Mouse (Mus musculus) adrenal gland, adult 18-20 months (tissue): ENCODE data around the gene Sars2. TPM values are rescaled to one million over a fixed set of nuclear protein-coding genes. Genes with fewer than 3 reads are reported as not detected.

Experiments
- DNase-seq, 2 experiments: peaks; one replicate each; pipeline ENCODE4 v3.0.0; 2021 to 2022; ENCODE audit warnings: low spot score in 2 of 2
- total RNA-seq, 2 experiments: library from RNA; stranded (reverse); gene quantifications; 1 replicate in 1 of 2; 2 replicates in 1 of 2; pipeline ENCODE4 v1.2.3; 2021

Gene Sars2
- total RNA-seq, 2 experiments from 2014 or later: 15.6 to 17.2 TPM

- no peak for DNase-seq
Observed at GRCm38 (mm10) chr7:28802846-28803588, 61.2 kb downstream of the Sars2 start.

Other genes with a start within 250 kb of the Sars2 start
- not detected for gene Ifnl2, start 231.5 kb upstream of the Sars2 start, total RNA-seq
- gene Ifnl3, start 219.2 kb upstream of the Sars2 start, total RNA-seq: not detected
- not detected for gene Sycn, start 201.1 kb upstream of the Sars2 start, total RNA-seq
- not detected for gene Nccrp1, start 194.7 kb upstream of the Sars2 start, total RNA-seq
- 10 to 100 TPM; 67.9 to 72.7 TPM for gene Samd4b, start 143.8 kb upstream of the Sars2 start, total RNA-seq
- gene Pak4, start 143.8 kb upstream of the Sars2 start, total RNA-seq: 10 to 100 TPM; 21.4 to 25.2 TPM
- not detected for gene Acp7, start 110.7 kb upstream of the Sars2 start, total RNA-seq
- 1 to 10 TPM; 1.8 TPM for gene Fbxo27, start 49.1 kb upstream of the Sars2 start, total RNA-seq
- 1 to 10 TPM; 2.4 to 2.8 TPM for gene Fbxo17, start 25.2 kb upstream of the Sars2 start, total RNA-seq
- 10 to 100 TPM; 72.4 to 79.4 TPM for gene Mrps12, start 172 bp upstream of the Sars2 start, total RNA-seq
- not detected for gene Ccer2, start 14.2 kb downstream of the Sars2 start, total RNA-seq
- gene Sirt2, start 24.7 kb downstream of the Sars2 start, total RNA-seq: 10 to 100 TPM; 78.1 to 86.7 TPM
- 10 to 100 TPM; 44.0 to 55.4 TPM for gene Nfkbib, start 25.5 kb downstream of the Sars2 start, total RNA-seq
- 1 to 10 TPM; 2.6 to 3.2 TPM for gene Rinl, start 47.0 kb downstream of the Sars2 start, total RNA-seq
- gene Hnrnpl, start 66.5 kb downstream of the Sars2 start, total RNA-seq: 100 to 1,000 TPM; 327 to 346 TPM
- 100 to 1,000 TPM; 474 to 780 TPM for gene Ech1, start 83.2 kb downstream of the Sars2 start, total RNA-seq
- gene Lgals4, start 91.9 kb downstream of the Sars2 start, total RNA-seq: 10 to 100 TPM; 10.3 to 14.0 TPM
- under 1 TPM in 1 of 2 experiments, not detected in 1; 0.54 TPM for gene Lgals7, start 121.9 kb downstream of the Sars2 start, total RNA-seq
- under 1 TPM; 0.16 to 0.17 TPM for gene Capn12, start 139.4 kb downstream of the Sars2 start, total RNA-seq
- gene Actn4, start 220.3 kb downstream of the Sars2 start, total RNA-seq: 100 to 1,000 TPM; 197 to 233 TPM
- gene Eif3k, start 239.9 kb downstream of the Sars2 start, total RNA-seq: 100 to 1,000 TPM; 227 to 253 TPM
- gene Map4k1, start 240.1 kb downstream of the Sars2 start, total RNA-seq: 1 to 10 TPM in 1 of 2 experiments, under 1 TPM in 1; 0.96 to 2.4 TPM